Mouse (Mus musculus) left cerebral cortex, adult 11 months (tissue): ENCODE results near the gene Gfpt2.
"Not testable (repeated sequence)": the region's sequence is repeated elsewhere in the genome, so short reads cannot be mapped to it uniquely, and the experiment has no call there.

Experiments used
- DNase-seq: peaks from one replicate; pipeline ENCODE4 v3.0.0; 2022; ENCODE audit warnings: low spot score

Gene Gfpt2

DNA sequence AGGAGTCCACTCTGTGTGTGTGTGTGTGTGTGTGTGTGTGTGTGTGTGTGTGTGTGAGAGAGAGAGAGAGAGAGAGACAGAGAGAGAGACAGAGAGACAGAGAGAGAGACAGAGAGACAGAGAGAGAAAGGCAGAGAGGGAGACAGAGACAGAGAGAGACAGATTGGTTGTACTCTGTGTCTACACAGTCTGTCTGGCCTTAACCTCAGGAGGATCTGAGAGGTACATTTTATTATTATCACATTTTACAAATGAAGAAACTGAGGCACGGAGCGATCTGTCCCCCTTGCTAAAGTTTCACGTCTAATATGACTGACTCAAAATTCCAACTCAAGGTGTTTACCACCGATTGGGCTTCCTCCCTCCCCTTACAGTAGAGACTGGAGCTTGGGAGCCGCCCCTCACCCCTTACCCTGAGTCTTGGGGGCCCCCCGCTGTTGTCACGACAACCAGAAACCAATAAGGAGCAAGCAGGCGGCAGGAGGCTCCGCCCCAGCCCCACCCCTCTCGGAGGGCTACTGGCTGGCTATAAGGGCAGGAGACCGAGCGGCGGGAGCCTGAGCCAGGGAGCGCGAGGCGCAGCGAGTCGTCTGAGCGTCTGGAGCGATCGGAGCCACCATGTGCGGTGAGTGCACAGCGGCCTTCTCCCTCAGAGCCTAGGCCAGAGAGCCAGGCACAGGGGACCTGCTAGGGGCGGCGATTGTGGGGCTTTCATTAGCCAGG is at the start of gene Gfpt2:
Gene Gfpt2, plus strand, starts transcription at position 560 of the 723 bp plus-strand sequence.
- peak; percentile 55 for DNase-seq

DNA sequence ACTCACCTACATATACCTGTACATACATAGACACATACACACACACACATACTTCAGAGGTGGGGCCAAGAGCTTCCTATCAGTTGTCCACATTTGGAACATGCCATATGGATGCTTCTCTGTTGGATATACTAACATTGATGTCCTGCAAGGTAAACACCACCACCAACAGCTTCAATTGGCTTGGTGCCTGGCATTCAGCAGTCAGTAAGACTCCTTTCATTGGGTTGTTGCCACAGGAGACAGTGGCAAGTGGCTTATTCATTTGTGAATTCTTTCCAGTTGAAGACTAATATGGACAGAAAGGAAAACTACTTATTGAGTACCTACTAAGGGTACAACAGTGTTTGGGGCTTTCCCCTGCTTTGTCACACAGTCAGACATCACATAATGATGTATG is 49.0 kb upstream of the Gfpt2 start:
- DNase-seq = no peak

DNA sequence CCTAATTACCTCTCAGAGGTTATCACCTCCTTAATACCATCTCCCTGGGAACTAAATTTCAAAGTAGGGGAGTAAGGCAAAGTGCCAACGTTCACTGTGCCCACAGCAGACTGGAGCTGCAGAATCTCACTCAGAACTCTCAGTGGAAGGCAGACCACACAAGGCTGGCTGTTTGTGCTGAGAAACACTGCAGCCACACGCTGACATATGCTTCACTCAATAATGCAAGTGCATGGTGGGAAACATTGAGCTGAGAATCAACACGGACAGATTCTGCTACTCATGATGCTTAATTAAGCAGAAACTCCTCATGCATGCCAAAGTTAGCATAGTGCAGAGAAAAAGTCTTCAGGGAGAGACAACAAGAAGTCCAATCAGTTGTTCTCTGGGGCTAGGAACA is 48.1 kb upstream of the Gfpt2 start:
- no peak for DNase-seq

DNA sequence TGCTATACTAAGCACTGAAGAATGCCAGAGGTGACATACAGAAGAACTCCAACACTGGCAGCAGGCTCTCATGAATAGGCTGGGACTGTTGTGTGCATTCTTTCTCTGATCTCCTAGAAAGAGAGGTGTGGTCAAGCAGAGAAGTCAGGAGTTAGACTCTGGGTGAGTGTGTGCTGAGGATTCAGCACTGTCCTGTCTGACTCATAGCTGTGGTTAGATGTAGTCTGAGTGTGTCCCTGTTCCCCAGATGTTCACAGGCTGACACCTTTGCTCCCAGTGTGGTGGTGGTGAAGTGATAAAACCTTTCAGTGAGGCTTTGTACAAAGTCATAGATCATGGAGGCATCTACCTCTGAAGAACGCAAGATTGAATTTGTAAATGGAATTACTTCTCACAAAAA is 47.2 kb upstream of the Gfpt2 start:
- DNase-seq = no peak

DNA sequence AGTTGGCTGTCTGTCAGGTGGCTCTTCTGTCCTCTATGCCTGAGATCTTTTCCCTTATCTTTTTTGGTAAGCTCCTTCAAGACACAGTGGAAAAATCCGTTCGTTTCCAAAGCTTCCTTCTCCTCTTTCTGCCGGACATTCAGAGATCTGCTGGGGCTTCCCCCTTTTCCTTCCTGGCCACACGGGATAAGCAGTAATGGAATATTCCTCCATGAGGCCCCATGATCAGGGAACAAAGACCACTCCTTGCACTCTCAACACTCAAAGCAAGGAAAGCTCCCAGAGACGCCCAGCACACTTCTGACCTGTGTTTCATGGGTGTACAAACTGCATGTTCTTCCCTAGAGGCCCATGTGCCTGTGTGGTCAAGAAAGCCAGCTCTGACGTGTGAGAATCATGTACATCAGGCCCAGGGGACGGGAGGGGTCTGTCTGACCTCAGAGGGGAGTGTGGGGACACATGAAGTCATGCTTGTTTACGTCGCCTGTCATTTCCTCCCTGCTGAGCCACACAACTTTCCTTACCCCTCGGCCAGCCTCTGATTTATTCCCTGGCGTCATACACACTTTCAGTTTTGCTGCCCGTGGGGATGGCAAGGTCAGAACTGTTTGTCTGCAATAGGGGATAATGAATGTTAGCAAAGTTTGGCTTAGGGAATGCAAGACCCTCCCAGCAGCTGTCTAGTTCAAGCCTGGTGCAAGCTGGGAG is 38.9 kb upstream of the Gfpt2 start:
- DNase-seq = no peak

DNA sequence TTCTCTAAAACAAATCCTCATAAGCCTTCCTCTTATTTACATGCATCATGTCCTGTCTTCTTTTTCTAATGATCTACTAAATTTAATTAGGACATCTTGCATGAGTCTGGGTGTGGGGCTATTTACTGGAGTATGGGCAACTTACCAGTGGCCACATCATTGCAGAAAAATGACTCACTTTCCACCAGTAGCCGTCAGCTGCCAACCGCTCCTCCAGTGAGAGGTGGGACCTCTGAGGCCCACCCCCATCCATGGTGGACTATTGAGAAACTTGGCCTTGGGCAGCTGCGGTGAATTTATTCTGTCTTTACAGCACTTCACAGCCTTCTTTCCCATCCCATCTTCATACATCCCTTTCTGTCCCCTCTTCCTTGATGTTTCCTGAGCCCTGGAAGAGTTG is 35.9 kb upstream of the Gfpt2 start:
- DNase-seq = no peak

DNA sequence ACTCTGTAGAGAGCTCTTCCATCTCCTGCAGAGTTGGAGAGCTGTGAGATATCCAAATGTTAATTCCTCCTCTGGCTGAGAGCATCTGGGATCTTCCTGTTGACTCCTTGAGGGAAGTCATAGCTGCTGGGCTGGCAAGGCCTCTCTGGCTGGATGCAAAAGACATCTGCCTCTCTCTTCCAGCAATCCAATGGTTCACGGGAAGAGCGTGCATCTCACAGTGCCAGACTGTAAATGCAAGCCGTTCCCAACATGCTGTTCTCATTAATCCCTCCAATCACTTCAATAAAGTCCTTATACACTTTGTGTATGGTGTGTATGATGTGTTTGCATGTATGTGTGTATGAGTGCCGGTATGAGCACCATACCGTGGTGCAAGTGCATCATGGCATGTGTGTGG is 32.8 kb upstream of the Gfpt2 start:
- DNase-seq = no peak

DNA sequence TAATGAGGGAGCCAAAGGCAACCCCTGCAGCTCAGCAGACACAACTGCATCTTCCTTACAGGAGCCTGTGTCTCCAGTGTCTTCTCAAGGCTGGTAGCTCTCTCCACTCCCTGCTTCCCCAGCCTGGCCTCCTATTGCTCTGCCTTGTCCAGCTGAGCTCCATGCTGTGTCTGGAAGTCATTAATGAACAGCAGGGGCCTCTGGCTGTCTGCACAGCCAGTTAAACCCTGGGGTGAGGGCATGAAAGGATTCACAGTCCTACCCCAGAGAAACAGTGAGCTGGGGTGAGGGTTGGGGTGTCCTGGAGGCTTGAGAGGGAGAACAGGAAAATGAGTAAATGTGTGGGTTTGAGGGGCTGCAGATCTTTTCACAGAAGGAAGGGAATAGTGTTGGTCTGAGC is 30.4 kb upstream of the Gfpt2 start:
- DNase-seq = no peak

DNA sequence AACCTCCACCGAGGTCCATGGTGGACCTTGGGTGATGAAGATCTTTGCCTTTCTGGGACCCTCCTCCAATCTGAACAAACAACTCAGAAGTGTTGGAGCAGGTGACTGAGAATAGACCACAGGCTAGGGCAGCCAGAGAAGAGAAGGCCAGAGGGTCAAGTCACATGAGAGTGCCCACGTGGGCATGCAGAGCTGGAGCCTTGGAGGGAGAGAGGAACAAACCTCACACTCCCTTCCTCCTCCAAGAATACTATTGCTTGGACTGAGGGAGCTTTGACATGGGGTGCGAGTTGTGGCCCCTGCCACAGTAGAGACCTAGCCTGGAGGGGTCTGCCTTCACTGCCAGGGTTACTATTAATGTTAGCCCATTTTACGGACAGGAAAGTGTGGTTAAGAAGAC is 30.0 kb upstream of the Gfpt2 start:
- no peak for DNase-seq

DNA sequence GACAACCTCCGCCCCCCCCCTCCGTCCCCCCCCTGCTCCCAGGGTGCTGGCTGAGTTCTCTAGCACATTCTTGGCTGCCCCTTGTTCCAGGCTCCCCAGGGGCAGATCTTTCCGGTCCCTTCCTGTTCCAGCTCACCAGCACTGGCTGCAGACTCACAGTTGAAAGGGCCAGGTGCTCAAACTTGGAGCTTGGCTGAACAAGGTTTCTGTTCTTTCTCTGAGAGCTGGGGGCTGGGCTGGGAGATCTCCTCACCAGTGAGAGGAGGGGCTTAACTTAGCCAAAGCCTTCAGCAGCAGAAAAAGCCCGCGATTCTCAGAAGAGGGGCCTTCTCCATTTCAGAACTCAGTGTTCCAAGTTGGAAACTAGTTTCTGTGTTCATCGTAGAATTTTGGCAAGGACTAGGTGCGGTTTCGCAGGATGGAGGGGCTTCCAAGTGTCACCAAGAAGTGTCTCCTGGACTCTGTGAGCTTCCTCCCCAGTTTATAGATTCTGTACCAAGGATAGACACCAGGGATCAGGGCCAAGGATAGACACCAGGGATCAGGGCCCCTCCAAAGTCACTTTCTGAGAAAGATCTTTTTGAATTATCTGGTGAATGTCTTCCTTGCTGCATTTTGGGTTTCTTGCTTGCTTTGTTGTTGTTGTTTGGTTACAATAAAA is 29.2 kb upstream of the Gfpt2 start:
- DNase-seq = no peak

DNA sequence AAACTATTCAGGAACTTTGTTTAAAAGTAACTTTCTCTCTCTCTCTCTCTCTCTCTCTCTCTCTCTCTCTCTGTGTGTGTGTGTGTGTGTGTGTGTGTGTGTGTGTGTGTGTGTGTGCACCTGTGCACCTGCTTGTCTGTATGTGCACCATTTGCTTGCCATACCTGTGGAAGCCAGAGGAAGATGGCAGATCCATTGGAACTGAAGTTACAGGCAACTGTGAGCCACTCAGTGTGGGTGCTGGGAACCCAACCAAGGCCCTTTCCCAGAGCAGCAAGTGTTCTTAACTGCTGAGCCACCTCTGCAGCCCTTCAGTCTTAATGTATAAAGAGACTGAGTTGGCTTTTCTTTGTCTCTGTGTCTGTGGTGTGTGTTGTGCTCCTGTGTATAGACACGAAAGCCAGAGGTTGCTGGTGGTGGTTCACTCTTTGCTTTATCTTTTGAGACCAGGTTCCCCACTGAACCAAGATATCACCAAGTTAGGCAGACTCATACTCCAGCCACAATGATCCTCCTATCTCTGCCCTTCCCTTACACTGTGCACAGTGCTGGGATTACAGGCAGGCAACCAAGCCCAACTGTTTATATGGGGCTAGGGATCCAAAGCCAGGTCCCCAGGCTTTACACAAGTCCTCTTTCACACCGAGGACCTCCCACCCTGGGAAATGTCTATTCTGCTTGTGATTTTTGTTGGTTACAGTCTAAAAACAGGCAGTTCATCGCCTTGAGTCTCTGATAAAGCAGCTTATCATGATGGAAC is 28.4 kb upstream of the Gfpt2 start:
- DNase-seq = no peak

DNA sequence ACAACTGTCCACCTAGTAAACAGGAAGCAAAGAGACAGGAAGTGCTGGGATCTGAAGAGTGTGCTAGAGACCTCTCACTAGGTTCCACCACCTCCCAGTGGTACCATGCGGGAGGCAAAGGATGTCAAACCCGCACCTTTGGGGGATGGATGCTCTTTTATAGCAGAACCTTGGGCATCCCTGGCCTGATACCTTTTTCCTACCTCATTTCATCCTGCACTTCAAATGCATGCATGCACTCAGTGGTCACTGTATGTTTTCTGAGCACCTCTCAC is 27.9 kb upstream of the Gfpt2 start:
- DNase-seq = no peak

DNA sequence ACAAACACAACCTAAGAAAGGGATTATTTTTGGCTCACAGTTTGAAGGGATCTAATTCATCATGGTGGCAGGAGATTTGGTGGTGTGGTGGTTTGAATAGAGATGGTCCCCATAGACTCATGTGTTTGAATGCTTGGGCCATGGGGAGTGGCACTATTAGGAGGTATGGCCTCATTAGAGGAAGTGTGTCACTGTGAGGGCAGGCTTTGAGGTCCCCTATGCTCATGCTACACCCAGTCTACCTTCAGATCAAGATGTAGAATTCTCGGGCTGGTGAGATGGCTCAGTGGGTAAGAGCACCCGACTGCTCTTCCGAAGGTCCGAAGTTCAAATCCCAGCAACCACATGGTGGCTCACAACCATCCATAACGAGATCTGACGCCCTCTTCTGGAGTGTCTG is 26.5 kb upstream of the Gfpt2 start:
- DNase-seq = not testable (repeated sequence)

DNA sequence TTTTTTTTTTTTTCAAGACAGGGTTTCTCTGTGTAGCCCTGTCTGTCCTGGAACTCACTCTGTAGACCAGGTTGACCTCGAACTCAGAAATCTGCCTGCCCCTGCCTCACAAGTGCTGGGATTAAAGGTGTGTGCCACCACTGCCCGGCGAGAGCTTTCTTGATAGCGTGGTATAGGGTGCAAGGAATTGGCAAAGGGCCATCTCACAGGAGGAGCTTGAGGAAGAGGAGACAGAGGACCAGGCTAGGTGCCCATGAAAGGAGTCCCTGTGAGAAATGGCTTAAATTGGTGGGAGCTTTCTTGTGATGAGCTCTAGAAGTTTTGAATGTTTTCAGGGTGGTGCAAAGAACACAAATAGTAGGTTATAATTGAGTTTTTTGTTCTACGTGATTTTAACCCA is 25.2 kb upstream of the Gfpt2 start:
- DNase-seq = no peak

DNA sequence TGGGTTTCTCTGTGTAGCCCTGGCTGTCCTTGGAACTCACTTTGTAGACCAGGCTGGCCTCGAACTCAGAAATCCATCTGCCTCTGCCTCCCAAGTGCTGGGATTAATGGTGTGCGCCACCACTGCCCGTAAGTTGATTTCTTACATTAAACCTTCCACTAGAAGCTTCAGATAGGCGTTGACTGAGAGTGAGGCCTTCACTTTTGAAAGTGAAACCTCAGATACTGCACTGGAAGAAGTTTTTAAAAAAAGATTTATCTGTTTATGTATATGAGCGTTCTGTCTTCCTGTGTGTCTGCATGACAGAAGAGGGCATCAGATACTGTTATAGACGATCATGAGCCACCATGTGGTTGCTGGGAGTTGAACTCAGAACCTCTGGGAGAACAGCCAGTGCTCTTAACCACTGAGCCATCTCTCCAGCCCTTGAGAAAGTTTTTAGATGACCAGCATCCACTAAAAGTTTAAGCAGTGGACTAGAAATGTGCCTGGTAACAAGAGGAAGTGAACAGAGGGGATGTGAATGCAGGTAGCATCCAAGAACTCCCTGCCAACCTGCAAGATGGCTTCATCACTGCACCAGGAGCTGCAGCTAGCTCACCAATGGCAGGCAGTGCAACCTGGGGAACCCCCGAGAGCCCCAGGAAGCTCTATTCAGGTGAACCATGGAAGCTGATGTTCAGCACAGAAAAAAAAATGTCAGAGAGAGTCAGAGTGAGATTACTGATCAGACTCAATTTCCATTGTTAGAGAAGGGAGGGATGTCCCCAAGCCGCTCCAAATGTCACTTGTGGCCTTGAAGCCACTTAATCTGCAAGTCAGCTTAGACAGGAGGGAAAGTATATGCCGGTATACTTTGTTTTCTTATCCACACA is 23.1 kb upstream of the Gfpt2 start:
- DNase-seq = no peak

DNA sequence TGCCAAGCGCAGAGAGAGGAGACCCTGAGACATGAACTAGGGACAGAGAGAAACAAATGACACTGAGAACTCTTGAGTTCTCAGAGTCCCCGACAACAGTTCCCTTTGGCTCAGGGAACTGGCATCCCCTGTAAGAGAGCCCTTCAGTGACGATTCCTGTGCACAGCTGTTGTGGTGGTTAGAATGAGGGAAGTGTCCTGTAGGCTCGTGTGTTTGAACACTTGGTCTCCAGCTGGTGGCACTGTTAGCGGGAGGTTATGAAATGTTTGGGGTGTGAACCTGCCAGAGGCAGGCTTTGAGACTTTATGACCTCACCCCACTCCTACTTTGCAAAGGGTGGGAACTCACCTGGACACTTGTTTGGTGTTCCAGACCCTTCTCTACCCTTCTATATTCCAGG is 21.7 kb upstream of the Gfpt2 start:
- no peak for DNase-seq

DNA sequence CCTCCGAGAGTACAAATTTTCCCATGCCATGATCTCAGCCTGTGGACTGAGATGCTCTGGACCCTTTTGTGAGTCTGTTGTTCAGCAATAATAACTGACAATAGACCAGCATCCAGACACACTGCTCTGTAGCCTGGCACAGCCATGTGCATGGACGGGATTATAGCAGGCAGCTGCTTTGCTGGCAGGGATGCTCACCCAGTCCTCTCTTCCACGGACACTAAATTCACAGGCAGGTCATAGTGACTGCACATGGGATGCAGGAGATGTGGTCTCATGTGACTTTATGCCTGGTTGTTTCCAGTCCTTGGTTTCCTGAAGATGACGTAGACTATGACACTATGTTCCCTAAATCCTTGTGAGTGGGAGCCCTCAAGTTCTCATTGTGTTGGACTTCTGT is 19.1 kb upstream of the Gfpt2 start:
- DNase-seq = no peak

DNA sequence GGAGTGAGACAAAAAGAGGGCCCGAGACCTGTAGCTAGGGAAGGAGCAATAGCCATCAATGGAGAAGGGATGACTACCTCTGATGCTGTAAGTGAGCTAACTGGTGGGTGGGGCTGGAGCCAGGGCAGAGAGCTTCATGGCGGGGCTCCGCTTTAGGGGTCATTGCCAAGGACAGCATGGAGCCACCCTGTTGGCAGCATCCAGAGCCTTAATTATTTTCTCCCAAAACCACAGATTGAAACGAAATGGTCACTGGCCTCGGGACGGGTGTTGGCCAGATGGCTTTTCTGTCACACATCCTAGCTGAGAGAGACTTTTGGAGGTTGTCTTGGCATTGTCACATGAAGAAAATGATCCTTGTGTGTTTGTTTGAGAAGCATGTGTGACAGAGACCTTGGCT is 15.1 kb upstream of the Gfpt2 start:
- no peak for DNase-seq

DNA sequence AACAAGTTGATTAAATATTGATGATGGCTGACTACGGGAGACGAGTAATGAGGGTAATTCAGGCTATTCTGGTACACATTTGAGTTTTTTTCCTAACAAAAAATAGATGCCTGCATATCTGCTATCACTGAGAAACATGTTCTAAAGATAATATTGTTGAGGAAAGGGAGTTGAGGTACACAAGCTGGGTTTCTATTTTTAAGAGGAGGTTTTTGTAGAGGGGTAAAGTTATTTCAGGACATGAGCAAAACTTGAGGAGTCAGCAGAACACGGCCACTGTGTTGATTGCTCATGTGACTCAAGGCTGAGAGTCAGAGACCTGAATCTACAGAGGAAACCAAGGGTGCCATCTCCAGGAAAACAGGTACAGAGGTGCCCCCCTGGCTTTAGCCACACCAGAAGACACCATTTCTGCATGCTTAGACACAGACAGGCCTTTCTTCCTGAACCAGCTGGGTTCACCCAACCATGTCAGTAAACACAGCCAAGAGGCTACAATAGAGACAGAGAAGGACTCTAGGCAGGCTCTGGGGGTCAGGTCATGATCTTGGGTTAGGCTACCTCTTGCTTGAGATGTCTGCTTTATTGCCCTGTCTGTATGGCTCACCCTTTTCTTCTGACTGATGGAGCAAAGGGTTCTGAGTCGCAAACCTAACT is 13.7 kb upstream of the Gfpt2 start:
- DNase-seq = no peak

DNA sequence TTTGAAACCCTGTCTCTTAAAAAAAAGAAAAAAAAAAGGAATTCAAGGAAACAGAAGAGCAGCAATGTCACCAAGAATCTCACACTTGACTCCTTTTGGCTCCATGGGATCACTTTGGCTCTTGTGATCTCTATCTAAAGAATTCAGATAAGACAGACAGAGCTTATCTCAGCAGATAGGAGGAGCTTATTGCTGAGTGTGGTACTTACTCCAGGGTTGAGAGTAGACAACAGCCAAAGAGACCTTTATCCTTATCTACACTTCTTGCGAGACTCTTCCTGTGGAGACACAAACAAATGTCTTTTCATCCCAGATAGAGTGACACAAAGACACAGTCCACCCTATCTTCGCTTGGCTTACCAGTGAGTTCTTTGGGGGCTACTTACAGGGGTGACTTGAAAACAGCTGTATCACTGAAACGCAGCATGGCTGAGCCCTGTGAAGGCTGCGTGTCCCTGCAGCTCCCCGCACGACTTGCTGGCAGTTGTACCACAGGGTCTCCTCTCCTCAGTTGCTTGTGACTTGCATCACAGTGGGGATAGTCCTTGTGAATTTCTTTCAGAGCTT is 12.1 kb upstream of the Gfpt2 start:
- DNase-seq = no peak

DNA sequence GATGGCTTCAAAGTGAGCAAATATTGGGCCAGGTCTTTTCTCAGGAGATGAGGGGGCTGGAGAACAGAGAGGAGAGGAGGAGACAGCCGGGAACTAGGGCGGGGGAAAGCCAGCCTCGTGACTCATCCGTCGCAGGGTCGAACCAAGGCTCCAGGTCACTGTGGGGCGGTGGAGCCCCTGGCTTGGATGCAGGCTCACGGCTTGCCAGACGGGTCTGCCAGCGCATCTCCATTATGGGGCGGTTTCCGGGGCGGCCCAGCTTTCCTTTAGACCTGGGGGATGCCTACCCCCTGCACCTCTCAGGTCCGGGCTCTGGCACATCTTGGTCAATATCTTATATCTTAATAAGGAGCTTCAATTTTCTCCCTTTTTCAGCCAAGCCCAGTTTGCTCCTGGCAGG is 847 bp upstream of the Gfpt2 start:
- DNase-seq = no peak
